Mouse (Mus musculus): ENCODE measurements around the gene Myoz2.

Gene Myoz2

DNA sequence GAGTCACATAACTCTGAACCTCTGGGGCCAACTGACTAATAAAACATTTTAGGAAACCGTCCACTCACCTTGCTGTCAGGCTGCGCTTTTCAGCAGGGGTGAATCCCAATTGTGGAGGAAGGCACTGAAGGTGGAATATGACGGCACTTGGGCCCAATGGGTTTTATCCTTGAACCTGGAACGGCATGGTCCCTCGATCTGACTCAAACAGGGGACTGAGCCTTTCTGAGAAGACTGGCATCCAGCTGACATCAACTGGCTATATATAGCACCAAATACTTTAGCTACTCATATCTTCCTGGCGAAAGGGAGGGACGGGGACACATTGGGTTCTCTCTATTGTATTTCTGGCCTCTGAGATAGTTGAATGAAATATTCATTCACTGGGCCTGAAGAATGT is at the start of gene Myoz2:
Gene Myoz2 (minus strand): TSS at position 264 of the 400 bp plus-strand sequence.
- DNase-seq (ENCODE audit: low spot score): no peak

GRCm38 (mm10) chr3:123081665-123082064 is 46.9 kb upstream of the Myoz2 start:
- DNase-seq (ENCODE audit: low spot score): no peak

GRCm38 (mm10) chr3:123080943-123081342 is 46.1 kb upstream of the Myoz2 start:
- DNase-seq (ENCODE audit: low spot score): no peak

- DNase-seq (ENCODE audit: low spot score): no peak
Observed at GRCm38 (mm10) chr3:123080017-123080725, 45.4 kb upstream of the Myoz2 start.

GRCm38 (mm10) chr3:123075759-123076158 is 40.9 kb upstream of the Myoz2 start:
- no peak for DNase-seq (ENCODE audit: low spot score)

GRCm38 (mm10) chr3:123075034-123075433 is 40.2 kb upstream of the Myoz2 start:
- DNase-seq (ENCODE audit: low spot score): no peak

GRCm38 (mm10) chr3:123073351-123073750 is 38.5 kb upstream of the Myoz2 start:
- peak; percentile 76 for DNase-seq (ENCODE audit: low spot score)

DNA sequence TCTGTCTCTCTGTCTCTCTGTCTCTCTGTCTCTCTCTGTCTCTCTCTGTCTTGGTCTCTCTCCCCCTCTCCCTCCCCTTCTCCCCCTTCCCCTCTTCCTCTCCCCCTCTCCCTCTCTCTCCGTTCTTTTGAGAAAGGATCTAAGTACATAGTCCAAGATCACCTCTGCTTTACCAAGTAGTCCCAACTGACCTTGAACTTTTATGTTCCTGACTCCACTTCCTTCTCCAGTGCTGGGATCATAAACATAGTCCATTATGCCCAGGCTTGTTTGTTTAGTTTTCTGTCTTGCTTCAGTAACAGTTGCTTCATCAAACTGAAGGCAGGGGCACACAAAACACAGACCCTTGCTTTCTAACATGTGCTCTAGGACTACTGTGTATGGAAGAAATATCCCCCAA is 37.7 kb upstream of the Myoz2 start:
- no peak for DNase-seq (ENCODE audit: low spot score)

DNA sequence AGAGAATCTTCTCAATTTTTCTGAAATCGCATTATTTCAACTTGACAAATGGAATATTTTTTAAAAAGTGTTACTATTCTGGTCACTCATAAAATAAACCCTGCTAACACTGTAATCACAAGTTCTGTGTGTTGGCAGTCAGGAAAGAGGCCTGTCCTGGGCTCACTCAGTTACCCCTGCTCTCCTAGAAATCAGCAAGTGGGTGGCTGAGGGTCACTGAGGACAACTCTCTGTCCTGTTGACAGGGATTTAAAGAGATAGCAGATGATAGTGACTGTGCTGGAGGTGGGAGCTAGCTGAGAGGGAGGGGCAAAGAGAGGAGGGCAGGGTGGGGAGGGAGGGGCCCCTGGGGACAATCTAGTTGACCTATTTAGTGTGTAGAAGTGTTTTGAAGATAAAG is 36.2 kb upstream of the Myoz2 start:
- DNase-seq (ENCODE audit: low spot score): no peak

GRCm38 (mm10) chr3:123066836-123067235 is 32.0 kb upstream of the Myoz2 start:
- no peak for DNase-seq (ENCODE audit: low spot score)

DNA sequence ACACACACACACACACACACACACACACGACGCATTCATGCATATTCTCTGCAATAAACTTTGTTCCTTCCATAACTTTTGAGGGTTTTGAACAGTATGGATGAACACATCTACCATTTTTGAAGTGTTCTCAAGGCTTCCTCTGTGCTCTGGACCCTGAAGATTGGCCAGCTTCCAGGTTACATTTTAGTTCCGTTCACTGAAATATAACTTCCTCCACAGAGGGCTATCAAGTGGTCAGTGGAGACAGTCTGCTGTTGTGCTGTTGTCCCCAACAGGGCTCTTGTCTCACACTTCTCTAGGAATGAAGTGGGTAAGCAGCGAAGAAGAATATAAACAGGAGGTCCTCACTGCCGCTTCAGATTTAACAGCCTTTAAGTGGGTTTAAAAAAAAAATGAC is 30.7 kb upstream of the Myoz2 start:
- no peak for DNase-seq (ENCODE audit: low spot score)

DNA sequence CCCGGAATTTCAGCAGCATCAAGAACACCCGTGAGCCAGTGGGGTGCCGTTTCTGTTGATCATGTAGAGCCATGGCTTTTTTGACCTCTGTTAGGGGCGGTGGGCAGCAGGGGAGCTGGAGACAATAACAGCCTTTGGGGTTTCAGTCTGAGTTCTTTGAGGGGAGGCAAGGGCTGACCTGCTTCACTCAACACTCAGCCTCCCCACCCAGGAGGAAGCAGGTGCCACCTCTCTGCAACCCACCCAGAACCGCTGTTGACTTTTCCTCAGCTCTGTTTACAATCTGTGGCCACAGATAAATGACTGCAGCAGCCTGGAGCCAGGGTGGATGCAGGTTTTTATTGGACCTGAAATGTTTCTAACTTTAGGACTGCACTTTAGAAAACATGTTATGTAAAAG is 29.4 kb upstream of the Myoz2 start:
- no peak for DNase-seq (ENCODE audit: low spot score)

DNA sequence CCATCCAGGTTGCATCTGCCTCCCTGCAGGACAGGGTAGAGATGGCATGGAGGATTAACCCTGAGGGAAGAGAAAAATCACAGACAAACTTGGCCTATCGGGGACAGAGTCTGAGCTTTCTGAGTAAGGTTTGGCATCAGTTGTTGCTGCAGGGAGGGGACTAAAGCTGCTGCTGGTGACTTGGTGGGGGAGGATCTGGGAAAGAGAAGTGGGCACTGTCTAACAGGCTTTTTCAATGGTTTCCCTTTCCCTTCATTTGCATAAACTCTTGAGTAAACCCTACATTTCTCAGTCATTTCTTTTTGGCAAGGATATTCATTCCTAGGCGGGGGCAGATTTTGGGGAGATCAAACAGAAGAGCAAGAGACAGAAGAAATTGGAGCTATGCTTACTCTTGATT is 27.1 kb upstream of the Myoz2 start:
- DNase-seq (ENCODE audit: low spot score): no peak

- DNase-seq (ENCODE audit: low spot score): no peak
Observed at GRCm38 (mm10) chr3:123058832-123059231, 24.0 kb upstream of the Myoz2 start.

- no peak for DNase-seq (ENCODE audit: low spot score)
Observed at GRCm38 (mm10) chr3:123054178-123054577, 19.4 kb upstream of the Myoz2 start.

DNA sequence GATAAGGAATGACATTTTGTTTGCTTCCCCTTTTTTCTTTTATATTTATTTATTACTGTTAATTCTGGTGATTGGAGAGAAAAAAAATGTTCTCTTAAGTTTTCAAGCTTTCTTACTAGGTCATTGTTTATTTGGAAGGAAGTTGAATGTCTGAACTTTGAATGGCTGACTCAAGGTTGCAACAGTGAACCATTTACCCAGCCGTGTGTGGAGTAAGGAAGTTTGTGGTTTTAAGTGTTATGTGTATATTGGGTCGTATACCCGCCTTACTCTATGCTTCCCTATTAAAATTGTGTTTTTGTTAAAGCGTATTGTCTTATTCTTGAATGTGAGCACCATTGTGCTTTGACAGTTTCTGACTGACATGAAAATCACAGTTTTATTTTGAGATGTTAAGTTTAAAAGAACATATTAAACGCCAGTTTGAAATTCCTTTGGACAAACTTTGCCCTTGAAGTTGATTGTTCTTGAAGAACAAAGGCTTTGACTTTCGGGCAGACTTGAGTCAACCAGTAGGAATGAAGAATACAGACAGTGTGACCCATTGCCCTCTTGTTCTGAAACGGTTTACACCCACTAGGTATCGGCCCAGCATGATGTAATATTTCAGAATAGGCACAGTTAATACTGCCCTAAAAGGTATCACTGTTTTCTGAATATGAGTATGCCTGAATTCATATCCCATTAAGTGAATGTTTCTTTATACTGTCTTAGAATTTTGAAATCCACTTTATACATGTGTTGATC is 18.6 kb upstream of the Myoz2 start:
- DNase-seq (ENCODE audit: low spot score): no peak

- no peak for DNase-seq (ENCODE audit: low spot score)
Observed at GRCm38 (mm10) chr3:123042308-123042707, 7.5 kb upstream of the Myoz2 start.

DNA sequence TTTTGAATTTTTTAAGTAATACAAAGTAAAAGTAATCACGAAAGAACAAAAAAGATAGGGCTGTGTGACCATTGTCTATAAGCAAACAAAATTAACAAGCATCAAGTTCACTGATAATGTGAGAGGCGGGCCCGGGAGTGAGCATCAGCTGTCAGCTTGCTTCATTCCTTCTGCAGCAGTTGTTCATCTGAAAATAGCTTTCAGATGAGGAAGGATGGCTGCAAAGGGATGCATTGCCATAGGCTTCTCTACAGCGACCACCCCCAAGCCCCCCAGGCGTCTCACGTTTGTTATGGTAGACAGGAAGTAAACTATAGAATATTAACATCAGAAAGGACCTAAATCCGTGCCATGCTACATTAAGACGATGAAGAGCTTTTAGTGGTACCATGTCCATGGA is 1.0 kb downstream of the Myoz2 start:
- DNase-seq (ENCODE audit: low spot score): no peak

- DNase-seq (ENCODE audit: low spot score): no peak
Observed at GRCm38 (mm10) chr3:123025634-123026033, 9.2 kb downstream of the Myoz2 start.

DNA sequence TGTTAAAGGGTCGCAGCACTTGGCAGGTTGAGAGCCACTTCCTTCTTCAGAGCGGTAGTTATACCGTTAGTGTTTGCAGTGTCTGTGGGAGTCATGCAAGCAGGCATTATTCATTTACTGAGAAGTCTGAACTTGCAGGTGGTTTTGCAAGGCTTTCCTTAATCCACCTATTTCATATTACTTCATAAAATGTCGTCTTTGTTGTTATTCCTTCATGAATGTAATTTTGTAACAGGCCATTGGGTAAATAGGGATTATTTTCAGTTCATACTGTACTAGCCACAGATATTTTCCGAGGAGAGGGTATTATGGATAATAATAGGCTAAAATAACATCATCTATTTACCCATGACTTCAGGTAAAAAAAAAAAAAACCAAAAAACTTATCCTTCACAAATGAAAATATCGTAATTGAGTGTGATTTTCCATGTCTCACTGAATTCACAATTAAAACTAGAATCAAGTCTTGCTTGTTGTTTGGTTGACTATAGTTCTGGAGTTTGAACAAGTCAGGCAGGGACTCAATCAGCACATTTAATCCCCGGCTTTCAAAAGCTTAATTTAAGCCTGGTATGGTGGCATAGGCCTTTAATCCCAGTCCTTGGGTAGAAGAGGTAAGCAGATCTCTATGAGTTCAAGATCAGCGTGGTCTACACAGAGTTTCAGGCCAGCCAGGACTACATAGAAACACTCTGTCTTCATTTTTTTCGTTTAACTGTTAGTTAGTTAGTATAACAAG is 10.2 kb downstream of the Myoz2 start:
- DNase-seq (ENCODE audit: low spot score): no peak

DNA sequence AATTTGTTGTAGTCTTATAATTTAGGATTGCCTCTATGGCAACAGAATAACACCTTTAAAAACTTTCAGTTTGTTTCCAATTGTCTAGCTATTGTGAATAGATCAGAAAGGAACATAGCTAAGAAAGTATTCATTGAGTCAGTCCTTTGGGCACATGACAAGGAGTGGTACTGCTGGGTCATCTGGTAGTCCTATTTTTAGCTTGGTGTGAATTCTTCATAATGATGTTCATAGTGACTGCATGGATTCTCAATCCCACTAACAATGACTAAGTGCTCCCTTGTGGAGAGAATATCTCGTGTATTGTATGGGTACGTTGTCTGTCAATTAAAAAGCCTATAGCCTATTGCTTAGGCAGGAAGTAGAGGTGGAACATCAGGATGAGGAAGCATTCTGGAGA is 16.0 kb downstream of the Myoz2 start:
- no peak for DNase-seq (ENCODE audit: low spot score)

DNA sequence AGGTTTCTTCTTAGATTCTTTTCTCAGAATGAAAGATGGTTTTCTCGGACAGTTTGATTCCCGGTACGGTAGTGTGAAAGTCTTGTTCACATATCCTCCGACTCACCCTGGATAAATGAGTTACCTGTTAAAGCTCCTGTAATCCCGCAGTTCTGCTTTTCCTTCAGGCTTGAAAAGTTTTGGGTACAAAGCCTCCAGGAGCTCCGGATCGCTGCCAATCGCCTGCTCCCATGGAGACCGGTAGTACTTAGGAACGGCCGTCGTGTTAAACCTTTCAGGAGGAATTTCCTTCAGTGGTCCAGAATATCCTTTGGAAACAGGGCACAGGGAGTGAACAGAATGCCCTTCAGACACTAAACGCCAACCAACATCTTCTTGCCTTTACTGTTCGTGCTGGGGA is 21.3 kb downstream of the Myoz2 start:
- no peak for DNase-seq (ENCODE audit: low spot score)

DNA sequence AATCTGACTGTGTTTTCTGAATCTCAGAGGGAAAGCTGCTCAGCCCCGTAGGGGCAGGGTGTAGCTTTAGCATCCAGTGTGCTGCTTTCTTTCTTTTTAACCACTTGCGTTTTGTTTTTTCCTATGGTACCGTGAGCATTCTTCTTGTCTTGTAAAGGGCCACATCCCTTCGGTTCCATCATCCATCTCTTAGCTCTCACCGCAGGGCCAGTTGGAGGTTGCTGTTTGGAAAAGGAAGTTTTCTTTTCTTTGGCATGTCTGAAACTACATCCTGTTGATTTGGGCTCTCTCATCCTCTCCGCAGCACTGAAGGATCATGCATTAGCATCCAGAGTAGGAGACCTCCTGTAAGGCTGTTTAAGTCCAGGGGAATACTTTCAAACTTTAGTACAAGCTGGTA is 25.4 kb downstream of the Myoz2 start:
- DNase-seq (ENCODE audit: low spot score): no peak

All from ovary, adult 18-20 months (tissue).